Mouse (Mus musculus) left cerebral cortex, adult 8-10 months (tissue): ENCODE results near the gene Snrnp35. TPM values are rescaled to one million over a fixed set of nuclear protein-coding genes. Genes with fewer than 3 reads are reported as not detected.

Source experiments
- DNase-seq, 2 experiments: peaks; one replicate each; pipeline ENCODE4 v3.0.0; 2022; ENCODE audit warnings: low spot score in 2 of 2
- total RNA-seq, 4 experiments: library from RNA; stranded (reverse); gene quantifications; 2 replicates each; pipeline ENCODE4 v1.2.4; 2022

Gene Snrnp35
- total RNA-seq, 4 experiments from 2014 or later = 19.0 to 29.8 (median 23.9) TPM

GRCm38 (mm10) chr5:124462297-124463025, 20.5 kb upstream of the Snrnp35 start:
- DNase-seq = no peak

GRCm38 (mm10) chr5:124463462-124463861, 19.5 kb upstream of the Snrnp35 start:
- no peak for DNase-seq

- no peak for DNase-seq
Observed at GRCm38 (mm10) chr5:124464905-124465304, 18.0 kb upstream of the Snrnp35 start.

- DNase-seq = no peak
Observed at GRCm38 (mm10) chr5:124467766-124468165, 15.2 kb upstream of the Snrnp35 start.

- peak in 1 of 2 experiments; percentile 75 for DNase-seq
Observed at GRCm38 (mm10) chr5:124468365-124468764, 14.6 kb upstream of the Snrnp35 start.

GRCm38 (mm10) chr5:124469486-124469885, 13.4 kb upstream of the Snrnp35 start:
- DNase-seq = no peak

- no peak for DNase-seq
Observed at GRCm38 (mm10) chr5:124470591-124471171, 12.3 kb upstream of the Snrnp35 start.

GRCm38 (mm10) chr5:124478873-124479204, 4.1 kb upstream of the Snrnp35 start:
- DNase-seq = no peak

GRCm38 (mm10) chr5:124480119-124480518, 2.8 kb upstream of the Snrnp35 start:
- DNase-seq = no peak

- DNase-seq = no peak
Observed at GRCm38 (mm10) chr5:124481714-124482113, 1.2 kb upstream of the Snrnp35 start.

GRCm38 (mm10) chr5:124482436-124482965, 433 bp upstream of the Snrnp35 start:
- DNase-seq = no peak

GRCm38 (mm10) chr5:124483655-124484396, 892 bp downstream of the Snrnp35 start:
- no peak for DNase-seq

GRCm38 (mm10) chr5:124485654-124486053, 2.7 kb downstream of the Snrnp35 start:
- DNase-seq = no peak

GRCm38 (mm10) chr5:124488885-124489284, 6.0 kb downstream of the Snrnp35 start:
- DNase-seq = no peak

- no peak for DNase-seq
Observed at GRCm38 (mm10) chr5:124491732-124492131, 8.8 kb downstream of the Snrnp35 start.

- no peak for DNase-seq
Observed at GRCm38 (mm10) chr5:124492618-124493017, 9.7 kb downstream of the Snrnp35 start.

- DNase-seq = no peak
Observed at GRCm38 (mm10) chr5:124493455-124493854, 10.5 kb downstream of the Snrnp35 start.

- peak in 1 of 2 experiments; percentile 52 for DNase-seq
Observed at GRCm38 (mm10) chr5:124495547-124495946, 12.6 kb downstream of the Snrnp35 start.

- DNase-seq = no peak
Observed at GRCm38 (mm10) chr5:124496614-124497514, 13.9 kb downstream of the Snrnp35 start.

- no peak for DNase-seq
Observed at GRCm38 (mm10) chr5:124498221-124498876, 15.4 kb downstream of the Snrnp35 start.

GRCm38 (mm10) chr5:124499001-124499400, 16.1 kb downstream of the Snrnp35 start:
- DNase-seq = no peak
